Mouse (Mus musculus) stomach, postnatal 0 days (tissue): ENCODE measurements around the gene Actn1.

Experiments
- CTCF ChIP-seq: IDR thresholded peaks from 2 replicates; pipeline ENCODE4 v1.5.1; 2016; ENCODE audit warnings: antibody characterized with exemption, low read depth, mild to moderate bottlenecking, moderate library complexity
- EP300 ChIP-seq: optimal IDR thresholded peaks from 2 replicates; pipeline ENCODE3; 2016; ENCODE audit warnings: antibody characterized with exemption

DNA sequence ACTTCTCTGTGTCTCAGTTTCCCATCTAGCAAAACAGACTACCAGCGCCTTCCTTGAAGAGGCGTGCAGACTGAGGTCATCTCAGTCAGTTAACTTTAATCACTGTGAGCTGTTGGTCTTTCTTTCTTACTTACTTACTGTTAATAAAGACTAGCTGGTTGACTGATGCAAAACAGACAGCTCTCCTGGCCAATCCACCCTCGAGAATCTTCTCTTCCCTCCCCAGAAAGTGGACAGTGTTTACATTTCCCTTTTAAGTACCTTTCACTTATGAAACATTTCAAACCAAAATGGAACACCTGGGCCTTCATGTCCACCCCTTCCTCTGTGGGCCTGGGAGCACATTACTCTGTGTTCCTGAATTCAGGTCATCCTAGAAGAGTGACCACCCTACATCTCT, 8.6 kb downstream of the Actn1 start:
- TF ChIP-seq CTCF (no peak), EP300 (no peak)
